Mouse (Mus musculus): ENCODE results near the gene Ifng.

DNA sequence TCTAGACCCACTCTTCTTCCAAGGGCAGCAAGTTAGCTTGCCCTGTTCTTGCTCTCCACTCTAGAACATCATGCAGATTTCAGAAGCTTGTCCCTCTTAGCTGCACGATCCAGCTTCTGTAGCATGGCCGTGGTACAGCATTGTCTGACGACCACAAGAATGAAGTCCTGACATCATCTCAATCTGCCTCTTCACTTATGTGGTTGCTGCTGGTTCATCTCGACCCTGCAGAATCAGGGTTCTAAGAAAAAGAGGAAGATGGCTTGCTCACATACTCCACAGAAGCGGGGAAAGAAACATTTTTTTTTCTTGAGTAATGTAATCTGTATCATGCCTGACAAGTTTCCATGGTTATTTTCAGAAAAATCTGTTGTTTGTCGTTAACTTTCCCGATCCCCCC is 39.9 kb downstream of the Ifng start:
- TF ChIP-seq GATA1 (IDR thresholded peaks at IDR 0.05; ENCODE audit: borderline replicate concordance, low read length) (no peak), FLI1 (IDR thresholded peaks at IDR 0.05; ENCODE audit: low read length) (no peak)
